Mouse (Mus musculus): Measurements from ENCODE around the gene Spryd4.

DNA sequence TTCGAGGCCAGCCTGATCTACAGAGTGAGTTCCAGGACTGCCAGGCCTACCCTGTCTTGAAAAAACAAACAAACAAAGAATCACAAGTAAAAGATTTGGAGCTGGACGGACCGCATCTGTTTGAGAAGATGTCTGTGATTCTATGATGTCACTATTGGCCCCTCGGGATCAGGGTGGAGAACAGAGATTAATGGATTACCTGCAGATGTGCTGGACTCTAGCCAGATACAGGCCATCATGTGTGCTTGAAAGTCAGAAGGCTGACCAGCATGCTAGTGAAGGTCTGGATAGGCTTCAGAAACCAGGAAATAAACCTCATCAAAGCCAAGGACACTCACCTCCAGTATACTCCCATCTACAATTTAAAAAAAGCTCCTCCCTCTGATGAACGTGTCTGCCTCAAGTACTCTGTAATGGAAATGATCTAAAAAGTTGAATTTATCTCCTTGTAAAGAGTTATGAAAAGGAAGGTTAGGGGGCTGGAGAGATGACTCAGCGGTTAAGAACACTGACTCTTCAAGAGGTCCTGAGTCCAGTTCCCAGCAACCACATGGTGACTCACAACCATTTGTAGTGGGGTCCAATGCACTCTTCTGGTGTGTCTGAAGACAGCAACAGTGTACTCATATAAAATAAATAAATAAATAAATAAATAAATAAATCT, 26.2 kb downstream of the Spryd4 start:
- TF ChIP-seq CTCF (IDR thresholded peaks at IDR 0.05; ENCODE audit: low read depth, low read length) (no peak), GATA1 (IDR thresholded peaks at IDR 0.05; ENCODE audit: borderline replicate concordance, low read length) (no peak)
